Mouse (Mus musculus): Measurements from ENCODE around the gene Tbk1.

- TF ChIP-seq CTCF (IDR thresholded peaks at IDR 0.05; ENCODE audit: control insufficient read depth, insufficient read depth, insufficient replicate concordance, low read depth, low read length) (no peak), POLR2A (IDR thresholded peaks at IDR 0.05; ENCODE audit: control insufficient read depth, low read depth, low read length) (no peak)
Observed at GRCm38 (mm10) chr10:121530365-121531003, 56.1 kb downstream of the Tbk1 start.
